Mouse (Mus musculus) megakaryocyte, adult 5-6 weeks (primary cell): ENCODE results near the gene Ski. TPM values are rescaled to one million over a fixed set of nuclear protein-coding genes. Genes with fewer than 3 reads are reported as not detected.

ENCODE experiments used
- ATAC-seq: 2 replicates; pipeline ENCODE4 v1.8.0; 2016; ENCODE audit warnings: mild to moderate bottlenecking, inconsistent platforms; ENCODE audit not compliant: poor library complexity, severe bottlenecking
- total RNA-seq, 2 experiments: library from RNA; stranded (forward) in 1 of 2; stranded (reverse) in 1 of 2; fragments of 153-499, 151-499 nt in 1 of 2; fragments of 221-1000, 200-1000 nt in 1 of 2; gene quantifications; 2 replicates each; pipeline versions ENCODE4 v1.2.3 to v1.2.4; 2015 to 2017

Ski gene
- total RNA-seq, 2 experiments from 2014 or later = 12.4 to 42.9 TPM

DNA sequence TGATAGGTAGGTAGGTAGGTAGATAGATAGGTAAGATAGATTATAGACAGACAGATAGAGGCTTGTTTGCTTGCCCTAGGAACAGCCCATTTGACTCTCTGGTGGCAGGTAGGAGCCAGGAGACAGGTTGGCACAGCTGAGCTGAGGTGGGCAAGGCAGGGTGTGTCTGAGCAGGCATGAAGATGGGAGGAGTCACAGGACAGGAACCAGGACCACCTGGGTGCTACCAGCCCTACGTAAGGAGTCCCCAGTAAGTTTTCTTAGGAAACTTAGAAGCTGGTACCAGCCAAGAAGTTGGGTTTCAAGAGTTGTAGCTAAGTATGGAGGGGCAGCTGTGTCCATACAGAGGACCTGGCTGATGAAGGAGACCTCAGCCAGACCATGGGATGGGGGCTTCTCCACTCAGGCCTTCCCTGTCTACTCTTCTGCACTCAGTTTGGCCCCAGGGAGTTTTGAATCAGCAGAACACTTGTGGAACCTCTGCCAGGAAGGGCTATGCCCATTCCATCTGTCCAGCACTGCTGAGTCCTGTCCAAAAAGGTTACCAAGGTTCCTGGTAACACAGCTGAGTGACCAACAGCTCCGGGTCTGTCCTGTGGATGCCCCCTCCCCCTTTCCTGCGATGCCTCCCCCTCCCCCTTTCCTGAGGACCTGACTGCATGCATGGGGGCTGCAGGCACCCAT, 68.9 kb downstream of the Ski start:
- ATAC-seq = no peak

DNA sequence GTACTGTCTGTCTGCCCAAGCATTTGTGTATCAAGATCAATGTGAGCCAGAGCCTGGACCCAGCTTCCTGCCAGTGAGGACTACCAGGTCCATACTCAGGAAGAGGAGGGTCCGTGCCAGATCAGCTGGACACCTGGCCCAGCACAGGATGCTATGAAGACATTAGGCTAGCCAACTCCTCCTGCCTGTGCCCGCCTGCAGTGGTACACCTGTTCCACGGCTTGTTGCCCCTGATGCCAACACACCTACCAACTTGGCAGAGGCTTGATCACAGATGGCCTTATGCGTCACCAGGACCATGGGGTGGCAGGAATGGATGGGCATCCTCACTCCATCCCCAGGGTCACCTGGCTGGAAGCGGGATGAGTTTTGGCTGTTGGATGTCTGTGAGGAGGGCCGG, 69.9 kb downstream of the Ski start:
- no peak for ATAC-seq

DNA sequence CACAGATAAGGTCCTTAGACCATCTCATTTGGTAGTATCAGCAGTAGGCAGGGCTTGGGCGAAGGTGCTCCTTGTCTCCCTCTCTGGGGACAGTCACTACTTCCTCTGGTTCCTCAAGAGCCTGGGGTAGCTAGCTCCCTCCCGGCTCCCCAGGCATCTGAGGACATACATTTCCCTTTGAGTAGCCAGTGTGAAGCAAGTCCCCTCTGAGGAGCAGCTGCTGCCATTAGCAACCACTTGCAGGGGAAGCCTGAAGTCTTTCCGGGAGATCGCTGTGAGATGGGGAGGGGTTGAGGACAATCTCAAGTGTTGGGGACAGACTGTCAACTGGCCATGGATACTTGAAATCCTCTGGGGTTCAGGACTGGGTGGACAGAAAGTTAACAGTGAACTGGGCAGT, 70.5 kb downstream of the Ski start:
- 0 out of 2 replicates have a peak, but pooled peaks have one; percentile 13 for ATAC-seq

DNA sequence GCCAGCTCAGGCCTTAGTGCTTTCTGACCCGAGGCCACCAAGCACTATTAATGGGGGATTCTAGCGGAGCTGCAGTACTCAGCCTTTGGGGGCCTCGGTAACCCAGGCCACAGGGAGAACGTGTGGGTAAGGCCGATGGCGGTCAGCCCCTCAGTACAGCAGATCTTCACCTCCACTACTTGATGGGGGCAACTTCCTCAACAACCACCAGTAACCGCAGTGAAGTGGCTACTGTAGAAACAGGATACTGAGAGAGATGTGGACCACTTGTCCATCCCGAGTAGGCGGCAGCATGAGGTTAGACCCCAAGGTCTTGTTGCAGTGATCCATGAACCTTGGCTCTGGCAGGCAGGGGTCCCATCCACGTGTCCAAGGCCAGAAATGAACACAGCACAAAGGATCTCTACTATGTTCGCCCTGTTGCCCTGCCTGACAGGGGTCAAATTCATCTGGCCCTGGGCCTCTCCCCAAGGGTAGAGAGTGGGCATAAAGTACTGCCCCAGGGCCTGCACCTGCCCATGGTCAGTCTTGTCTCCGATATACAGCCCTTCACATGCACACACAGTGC, 71.1 kb downstream of the Ski start:
- peak; percentile 45 for ATAC-seq

DNA sequence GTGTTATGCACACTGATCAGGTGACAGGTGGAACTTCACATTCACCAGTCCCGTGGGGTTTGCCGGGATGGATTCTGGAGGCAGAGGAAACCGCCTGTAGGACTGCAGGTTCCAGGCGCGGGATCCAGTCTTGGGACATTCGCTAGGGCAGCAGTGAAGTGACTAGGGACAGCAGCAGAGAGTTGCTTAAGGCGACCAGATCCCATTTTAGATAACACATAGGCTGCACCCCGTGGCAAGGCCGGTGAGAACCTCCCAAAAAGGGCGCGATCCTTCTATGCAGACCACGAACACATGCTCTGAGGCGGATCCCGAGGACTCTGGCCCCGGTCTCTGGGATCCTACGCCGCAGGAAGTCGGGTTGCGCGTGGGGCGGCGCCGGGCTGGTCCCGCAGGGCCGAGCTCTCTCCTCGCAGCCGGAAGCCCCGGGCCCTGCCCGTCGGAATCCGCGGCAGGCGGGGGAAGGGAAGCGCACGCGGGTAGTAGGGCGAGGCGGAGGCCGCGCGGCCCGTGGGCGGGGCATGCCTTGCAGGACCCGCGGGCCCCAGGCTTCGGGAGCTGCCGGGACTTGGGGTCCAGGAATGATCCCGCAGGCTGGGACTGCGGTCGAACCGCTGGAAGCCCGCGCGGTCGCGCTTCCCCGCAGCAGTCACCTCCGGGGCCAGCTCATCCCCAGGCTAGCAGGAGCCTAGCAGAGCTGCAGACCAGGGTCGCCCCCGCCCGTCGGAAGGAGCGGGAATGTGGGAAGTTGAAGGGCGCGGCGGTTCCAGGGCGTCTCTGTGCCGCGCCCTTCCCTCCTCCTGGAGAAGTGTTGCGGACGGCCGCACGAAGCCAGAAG, 71.9 kb downstream of the Ski start:
- peak; percentile 84 for ATAC-seq

DNA sequence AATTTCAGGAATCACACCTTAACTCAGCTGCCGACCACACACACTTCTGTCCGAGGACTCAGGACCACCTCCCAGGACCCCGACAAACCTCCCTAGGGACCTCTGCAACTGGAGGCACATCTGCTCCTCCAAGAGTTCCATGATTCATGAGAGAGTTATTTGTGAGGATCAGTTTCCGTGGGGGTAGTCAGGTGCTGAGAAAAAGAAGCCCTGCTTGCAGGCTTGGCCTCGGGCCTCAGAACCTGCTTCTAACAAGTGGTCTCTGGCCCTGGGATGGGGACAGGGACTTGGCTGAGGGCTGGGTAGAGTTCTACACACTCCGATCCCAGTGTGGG, 72.5 kb downstream of the Ski start:
- no peak for ATAC-seq

DNA sequence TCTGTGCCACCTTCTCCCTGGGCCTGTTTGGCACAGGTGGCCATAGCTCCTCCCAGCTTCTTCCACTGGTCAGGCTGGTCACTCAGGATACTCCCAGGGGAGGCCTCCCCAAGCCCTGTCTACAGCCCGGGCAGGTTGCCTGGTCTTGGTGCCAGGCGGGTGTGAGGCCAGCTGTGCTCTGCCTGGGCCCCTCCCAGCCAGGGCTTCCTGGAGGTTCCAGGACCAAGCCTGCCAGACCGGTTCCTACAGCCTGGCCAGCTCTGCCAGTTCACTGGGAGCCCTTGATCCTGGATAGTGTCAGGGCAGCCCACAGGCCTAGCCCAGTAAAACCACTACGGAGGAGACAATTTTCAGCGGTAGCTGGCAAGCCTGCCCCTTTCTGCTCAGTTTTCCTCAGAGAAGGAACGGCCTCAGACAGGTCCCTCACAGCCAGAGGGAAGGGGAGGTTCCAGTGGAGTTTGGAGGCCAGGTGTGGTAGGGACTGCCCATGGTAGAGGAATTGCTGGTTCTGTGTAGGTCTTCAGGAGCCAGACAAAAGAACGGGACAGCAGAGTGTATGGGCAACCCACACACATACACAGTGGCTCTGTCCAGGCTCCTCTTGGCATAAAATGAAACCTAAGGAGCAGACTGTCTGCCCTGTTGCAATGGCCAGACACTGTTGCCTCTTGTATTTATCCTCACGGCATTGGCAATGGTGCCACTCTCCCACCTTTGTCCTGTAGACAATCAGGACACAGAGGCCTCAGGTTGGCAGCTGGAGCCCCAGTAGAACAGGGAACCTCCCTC, 73.3 kb downstream of the Ski start:
- no peak for ATAC-seq

DNA sequence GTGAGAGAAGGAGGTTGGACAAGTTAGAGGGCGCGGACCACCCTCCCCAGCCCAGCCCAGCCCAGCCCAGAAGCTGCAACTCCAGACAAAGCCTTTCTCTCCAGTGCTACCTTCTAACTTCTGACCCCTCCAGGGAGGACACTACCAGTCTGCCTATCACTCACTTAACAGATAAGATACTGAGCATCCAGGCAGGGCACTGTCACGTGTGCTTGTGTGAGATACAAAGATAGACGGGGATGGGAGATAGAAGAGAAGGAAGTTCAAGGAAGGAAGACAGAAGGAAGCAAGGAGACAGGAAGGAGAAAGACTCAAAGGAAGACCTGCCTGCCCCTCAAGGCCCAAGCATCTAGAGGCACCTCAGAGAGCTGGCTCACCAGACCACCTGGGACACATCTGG, 73.9 kb downstream of the Ski start:
- ATAC-seq = no peak

DNA sequence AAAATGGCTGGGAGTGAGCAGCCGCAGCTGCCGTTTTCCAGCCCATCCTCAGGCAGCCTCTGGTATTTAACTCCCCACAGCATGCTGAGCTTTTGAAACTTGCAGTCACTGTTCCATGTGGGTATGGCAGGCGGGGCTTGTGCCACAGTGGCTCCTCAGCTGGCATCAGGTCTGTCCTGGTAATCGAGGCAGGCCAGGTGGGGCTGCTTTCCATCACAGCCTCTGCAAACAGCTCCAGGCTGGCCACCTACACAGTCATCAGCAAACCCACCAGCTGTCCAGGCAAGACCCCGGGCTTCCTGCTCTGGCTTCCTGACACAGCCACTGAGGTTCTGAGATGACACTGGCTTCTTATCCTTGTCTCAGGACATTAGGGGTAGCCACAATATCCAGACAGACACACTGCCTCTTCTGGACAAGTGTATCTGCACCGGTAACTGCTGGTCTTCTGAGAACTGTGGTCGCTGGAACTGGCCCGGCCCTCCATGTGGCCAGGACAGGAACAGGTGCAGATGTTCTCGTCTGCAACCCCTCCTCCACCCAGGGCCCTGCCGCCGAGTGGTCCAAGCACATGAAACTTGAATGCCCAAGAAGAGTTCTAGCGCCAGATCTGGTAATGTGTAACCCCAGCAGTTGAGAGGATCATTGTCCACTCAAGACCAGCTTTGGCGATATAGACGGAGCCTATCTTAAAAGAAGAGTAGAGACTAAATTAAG, 76.1 kb downstream of the Ski start:
- ATAC-seq = no peak

DNA sequence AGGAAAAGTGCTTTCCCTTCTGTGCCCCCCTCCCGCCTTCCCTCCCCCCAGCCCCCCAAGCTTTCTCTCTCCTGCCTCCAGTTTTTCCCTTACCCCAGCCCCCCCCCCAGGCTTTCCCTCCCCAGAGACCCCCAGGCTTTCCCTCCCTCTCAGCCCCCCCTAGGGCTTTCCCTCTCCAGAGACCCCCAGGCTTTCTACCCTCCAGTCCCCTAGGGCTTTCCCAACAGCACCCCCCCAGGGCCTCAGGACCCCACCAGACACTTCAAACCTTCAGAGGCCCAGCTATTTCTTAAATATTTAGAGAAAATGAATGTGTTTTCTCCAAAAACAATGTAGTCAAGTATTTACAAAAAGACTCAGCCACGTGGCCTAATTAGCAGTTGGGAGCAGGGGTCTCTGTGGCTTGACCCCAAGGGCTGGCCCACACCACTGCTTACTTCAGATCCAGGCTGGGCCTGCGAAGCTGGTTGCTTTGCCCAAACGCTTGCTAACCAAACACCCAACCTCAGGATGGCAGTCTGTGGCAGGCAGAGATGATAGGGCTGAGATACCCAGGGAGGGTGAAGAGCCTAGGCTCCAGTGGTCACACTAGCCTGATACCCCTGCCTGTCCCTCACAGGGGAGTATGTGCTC, 77.7 kb downstream of the Ski start:
- no peak for ATAC-seq

DNA sequence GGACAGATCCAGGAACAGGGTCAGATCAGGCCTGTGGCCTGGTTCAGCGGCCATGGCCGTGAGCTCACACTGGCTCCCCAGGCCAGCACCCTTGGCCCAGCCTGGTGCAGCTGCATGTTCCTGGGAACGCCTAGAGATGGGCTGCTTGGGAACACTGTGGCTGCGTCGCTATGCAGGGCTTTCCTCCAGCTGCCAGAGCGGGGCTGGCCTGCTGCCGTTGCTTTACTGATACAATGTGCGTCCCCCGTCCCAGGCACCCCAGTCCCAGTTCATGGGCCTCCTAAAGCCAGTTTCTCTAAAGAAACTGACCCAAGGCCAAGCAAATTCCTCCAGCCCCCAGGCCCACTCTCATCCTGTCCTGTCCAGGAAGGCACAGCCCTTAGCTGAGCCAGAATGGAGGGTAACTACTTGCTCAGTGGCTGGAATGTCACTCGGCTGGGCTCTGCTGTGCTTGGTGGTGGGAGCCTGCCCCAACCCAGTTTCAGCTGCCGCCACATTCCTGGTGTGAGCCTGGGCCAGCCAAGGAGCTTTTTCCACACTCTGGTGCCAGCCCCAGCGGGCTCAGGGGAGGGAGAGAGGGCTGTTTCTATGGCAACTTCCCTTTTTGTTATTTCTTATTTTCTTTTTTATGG, 78.4 kb downstream of the Ski start:
- ATAC-seq = peak; percentile 21; the same call in 1 of the 2 replicates

DNA sequence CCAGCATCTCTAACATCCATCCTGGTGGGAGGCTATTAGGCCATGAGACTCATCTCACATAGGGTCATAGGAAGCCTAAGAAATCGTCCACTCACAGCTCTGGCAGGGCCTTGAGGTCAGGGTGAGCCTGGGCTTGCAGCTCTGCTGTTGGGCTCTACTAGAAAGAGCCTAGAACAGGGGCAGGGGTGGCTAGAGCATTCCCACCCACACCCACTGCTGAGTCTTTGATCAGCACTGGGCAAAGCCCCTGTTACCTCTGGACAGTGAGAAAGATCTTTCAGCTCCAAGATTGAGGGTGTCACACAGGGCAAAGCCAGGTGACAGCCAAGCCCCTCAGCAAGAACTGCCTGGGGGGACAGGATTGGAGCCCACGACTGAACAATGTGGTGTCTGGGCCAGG, 79.0 kb downstream of the Ski start:
- no peak for ATAC-seq

DNA sequence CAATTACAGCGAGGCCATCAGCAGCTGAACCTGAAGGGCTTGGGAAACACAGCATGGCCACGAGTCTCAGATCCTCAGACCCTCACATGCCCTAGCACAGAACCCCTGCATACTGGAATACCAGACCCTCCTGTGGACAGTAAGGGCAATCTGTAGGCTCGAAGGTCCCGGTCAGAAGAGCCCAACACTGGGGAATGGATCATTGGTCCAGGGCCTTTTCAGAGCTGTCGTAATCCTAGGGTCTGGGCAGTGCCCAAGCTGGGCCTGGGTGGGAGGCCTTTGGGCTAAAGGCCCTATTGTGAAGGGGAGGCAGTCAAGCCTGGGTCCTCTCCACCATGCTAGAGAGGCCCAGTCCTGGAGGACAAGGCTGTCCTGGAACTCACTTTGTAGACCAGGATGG, 79.6 kb downstream of the Ski start:
- no peak for ATAC-seq

DNA sequence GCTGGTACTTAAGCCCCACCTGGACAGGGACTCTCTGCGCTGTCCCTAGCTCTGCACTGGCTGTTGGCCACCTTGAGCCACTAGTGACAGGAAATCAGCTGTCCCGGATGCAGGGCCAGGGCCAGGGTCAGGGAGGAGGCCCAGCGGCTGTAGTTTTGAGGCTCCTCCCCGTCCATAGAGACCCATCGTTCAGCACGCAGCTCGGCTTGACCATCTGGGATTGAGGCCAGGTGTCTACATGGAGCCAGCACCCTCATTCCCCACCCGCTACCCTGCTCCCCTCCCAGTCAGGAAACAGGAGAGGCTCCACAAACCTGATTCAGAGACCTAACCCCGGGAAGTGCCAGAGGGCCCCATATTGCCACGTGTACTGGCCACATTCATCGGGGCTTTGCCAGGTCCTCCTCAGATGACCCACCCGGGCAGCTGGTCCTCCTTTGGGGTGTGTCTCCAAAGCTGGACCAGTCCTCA, 81.6 kb downstream of the Ski start:
- ATAC-seq = no peak

DNA sequence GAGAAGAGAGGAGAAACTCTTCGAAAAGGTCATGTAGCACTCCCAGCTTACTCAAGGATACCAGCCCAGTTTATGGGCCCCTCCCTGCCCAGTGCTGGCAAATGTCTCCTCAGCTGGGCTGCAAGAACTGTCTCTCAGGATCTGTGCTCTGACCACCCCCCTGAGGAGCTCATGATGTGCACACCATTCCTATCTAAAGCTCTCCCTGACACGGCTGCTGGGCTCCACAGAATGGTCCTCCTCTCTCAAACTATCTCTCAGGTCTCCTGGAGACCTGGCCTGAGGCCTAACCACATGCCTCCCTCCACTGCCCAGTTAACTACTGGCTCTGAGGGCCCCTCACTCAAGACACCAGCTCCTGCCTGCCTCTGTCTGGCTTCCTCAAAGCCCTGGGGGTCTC, 82.2 kb downstream of the Ski start:
- ATAC-seq = no peak

DNA sequence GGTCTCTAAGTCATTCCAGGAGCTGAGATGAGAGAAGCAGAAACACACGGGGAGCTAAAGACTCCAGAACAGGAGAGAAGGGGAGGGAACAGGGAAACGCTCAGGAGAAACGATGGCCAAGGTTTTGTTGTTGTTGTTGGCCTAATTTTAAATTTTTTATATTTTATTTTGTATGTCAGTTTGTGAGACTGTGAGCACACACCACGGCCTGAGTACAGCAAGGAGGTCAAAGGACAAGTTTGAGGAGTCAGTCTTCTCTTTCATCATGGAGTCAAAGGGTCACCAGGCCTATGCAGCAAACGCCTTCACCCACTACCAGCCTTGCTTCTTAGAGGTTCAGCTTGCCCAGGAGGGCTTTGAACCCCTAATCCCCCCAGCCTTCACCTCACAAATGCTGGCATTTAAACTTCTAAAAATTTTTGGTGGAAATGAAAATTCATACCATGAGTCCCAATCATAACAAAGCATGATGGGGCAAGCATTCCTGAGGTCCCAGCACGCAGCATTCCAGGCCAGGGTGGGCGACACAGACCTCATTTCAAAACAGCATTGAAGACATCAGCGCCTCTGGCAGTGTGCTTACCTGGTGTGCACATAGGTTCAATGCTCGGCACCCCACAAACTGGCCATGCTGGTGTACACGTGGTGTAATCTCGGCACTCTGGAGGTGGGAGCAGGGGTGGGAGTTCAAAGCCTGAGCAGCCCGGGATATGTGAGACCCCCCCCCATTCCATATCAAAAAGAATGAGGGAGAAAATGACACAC, 82.9 kb downstream of the Ski start:
- no peak for ATAC-seq

DNA sequence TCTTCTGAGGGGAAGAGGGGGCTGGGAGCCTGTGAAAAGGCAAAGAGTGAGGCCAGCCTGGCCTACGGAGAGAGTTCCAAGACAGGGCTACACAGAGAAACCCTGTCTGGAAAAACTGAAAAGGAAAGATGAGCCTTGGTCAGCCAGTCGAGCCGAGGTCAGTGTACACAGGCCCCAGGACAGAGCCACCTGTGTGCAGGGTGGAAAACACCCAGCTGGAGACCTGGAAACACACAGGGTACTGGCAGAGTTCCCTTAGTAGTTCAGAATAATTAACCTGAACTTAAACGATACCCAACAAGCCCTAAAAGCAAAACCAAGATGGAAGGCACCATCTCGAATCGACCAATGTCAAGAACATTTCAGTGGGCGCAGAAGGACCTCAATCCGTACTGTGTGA, 83.9 kb downstream of the Ski start:
- no peak for ATAC-seq

DNA sequence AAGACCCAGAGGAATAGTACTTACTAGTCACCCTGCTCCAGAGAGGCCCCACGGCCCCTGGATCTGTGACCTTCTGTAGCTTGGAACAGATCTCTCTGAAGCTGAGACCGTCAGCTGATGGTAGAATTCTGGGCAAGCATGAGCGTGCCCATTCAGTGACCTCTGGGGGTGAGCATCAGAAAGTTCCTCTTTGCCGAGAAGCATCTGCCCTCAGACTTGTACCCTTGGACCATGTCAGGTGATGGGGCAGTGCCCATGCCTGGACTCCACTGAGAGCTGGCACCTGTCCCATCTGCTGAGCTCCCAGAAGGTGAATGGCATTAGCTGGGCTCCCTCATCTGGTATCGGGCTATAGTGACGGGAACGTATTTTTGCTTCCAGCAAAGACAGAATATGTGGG, 84.5 kb downstream of the Ski start:
- no peak for ATAC-seq
